In the genomic region with DNA sequence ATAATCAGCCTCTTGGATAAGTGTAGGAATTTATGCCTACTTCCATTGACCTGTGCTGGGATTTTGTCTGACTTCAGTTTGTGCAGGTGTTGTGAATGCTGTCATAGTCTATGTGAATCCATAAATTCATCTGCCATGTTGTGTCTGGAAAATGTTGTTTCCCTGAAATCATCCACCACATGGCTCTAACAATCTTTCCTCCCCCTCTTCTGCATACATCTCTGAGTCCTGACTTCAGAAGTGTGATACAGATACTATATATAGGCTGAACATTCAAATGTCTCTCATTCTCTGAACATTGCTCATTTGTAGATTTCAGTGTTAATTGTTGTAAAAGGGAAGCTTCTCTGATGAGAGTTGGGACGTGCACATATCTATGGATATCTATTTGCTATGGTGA, we compare ENCODE assay signal across 27 mouse cellular contexts.
"Had no signal": no experiment of that assay in that cellular context is flagged by ENCODE, and none has a peak within 500 bp of the region (broad histone marks: within the 10 kb centered on the region; RNA-seq: fewer than 3 reads in every experiment).

No protein-coding gene starts in this region.

- H3K4me1 ChIP-seq: heart, embryonic 10.5 days; heart, embryonic 12.5 days; hindbrain, embryonic 10.5 days; hindbrain, embryonic 12.5 days; intestine, embryonic 15.5 days; limb, embryonic 10.5 days; limb, embryonic 12.5 days; liver, embryonic 13.5 days had no signal

- H3K4me2 ChIP-seq: heart, embryonic 12.5 days; hindbrain, embryonic 12.5 days; hindbrain, embryonic 14.5 days; intestine, embryonic 15.5 days; limb, embryonic 12.5 days; liver, embryonic 11.5 days; liver, embryonic 13.5 days had no signal

- H3K27ac ChIP-seq: heart, adult 2 months; heart, embryonic 10.5 days; hindbrain, embryonic 10.5 days; hindbrain, embryonic 12.5 days; hindbrain, embryonic 14.5 days; intestine, embryonic 15.5 days; layer of hippocampus, adult 2 months; left cerebral cortex, adult 2 months; limb, embryonic 10.5 days; limb, embryonic 12.5 days; liver, embryonic 13.5 days had no signal

- H3K9ac ChIP-seq: heart, embryonic 12.5 days; hindbrain, embryonic 12.5 days; hindbrain, embryonic 14.5 days; intestine, embryonic 15.5 days; limb, embryonic 12.5 days; liver, embryonic 13.5 days had no signal

- H3K9me3 ChIP-seq: heart, embryonic 10.5 days; heart, embryonic 12.5 days; hindbrain, embryonic 10.5 days; hindbrain, embryonic 12.5 days; intestine, embryonic 15.5 days; limb, embryonic 10.5 days; limb, embryonic 12.5 days; liver, embryonic 13.5 days had no signal

- H3K27me3 ChIP-seq: heart, embryonic 12.5 days; hindbrain, embryonic 12.5 days; intestine, embryonic 15.5 days; limb, embryonic 12.5 days; liver, embryonic 13.5 days had no signal

- DNase-seq: gastrocnemius, postnatal 14 days; gastrocnemius, postnatal 36 days; heart, adult 11 months; heart, adult 2 months; heart, postnatal 10 days; heart, postnatal 4 days; kidney, adult 18-20 months; kidney, adult 8-10 months; kidney, postnatal 10 days; kidney, postnatal 25 days; kidney, postnatal 4 days; liver; liver, embryonic 13.5 days had no signal

- H3K4me3 ChIP-seq: heart, adult 2 months; heart, embryonic 10.5 days; heart, embryonic 12.5 days; hindbrain, embryonic 10.5 days; hindbrain, embryonic 12.5 days; intestine, embryonic 15.5 days; layer of hippocampus, adult 2 months; left cerebral cortex, adult 2 months; limb, embryonic 10.5 days; limb, embryonic 12.5 days; liver, embryonic 13.5 days had no signal

- ATAC-seq: hindbrain, embryonic 16.5 days; inflammation-experienced regulatory T-cells, adult 6 months; intestine, embryonic 15.5 days; intestine, postnatal 0 days had no signal

- H3K36me3 ChIP-seq: heart, embryonic 10.5 days; heart, embryonic 12.5 days; hindbrain, embryonic 10.5 days; hindbrain, embryonic 12.5 days; intestine, embryonic 15.5 days; limb, embryonic 10.5 days; limb, embryonic 12.5 days; liver, embryonic 13.5 days had no signal
